18 mouse cellular contexts compared by ENCODE assay signal in genomic region chr13:97453469-97453868, GRCm38 (mm10).
DNase-seq lines count a peak whose midpoint lies in the region; ATAC-seq and TF ChIP-seq lines count a peak whose summit lies in the region.
"Had no signal": no experiment of that assay in that cellular context is flagged by ENCODE, and none has a peak within 500 bp of the region (broad histone marks: within the 10 kb centered on the region; RNA-seq: fewer than 3 reads in every experiment).

No protein-coding gene starts in this region.

- no peaks in the 10 kb centered on the region for H3K9me3 ChIP-seq in forebrain, embryonic 12.5 days
- no peaks in the 10 kb centered on the region for H3K9me3 ChIP-seq in forebrain, embryonic 13.5 days (replicated peaks)
- no peaks in the 10 kb centered on the region for H3K9me3 ChIP-seq in lung, embryonic 14.5 days (ENCODE audit: low read depth, low read length)
- no peaks in the 10 kb centered on the region for H3K9me3 ChIP-seq in intestine, embryonic 16.5 days (ENCODE audit: control insufficient read depth, low read length)
- H3K9me3 ChIP-seq: neural tube, embryonic 13.5 days had no signal

- 0 out of 2 replicates have a peak overlapping the region, but pooled peaks have one; percentile 1 for H3K27ac ChIP-seq in forebrain, embryonic 12.5 days
- no peak overlapping the region for H3K27ac ChIP-seq in forebrain, embryonic 13.5 days
- H3K27ac ChIP-seq in lung, embryonic 14.5 days (ENCODE audit: low read depth), result peak overlapping the region; percentile 33; the same call in 1 of the 2 replicates
- peak overlapping the region; percentile 25; the same call in 1 of the 2 replicates for H3K27ac ChIP-seq in intestine, embryonic 16.5 days (ENCODE audit: low read length)
- peak overlapping the region; percentile 72 for H3K27ac ChIP-seq in small intestine, adult 2 months (ENCODE audit: insufficient read depth, low read depth, low read length)
- H3K27ac ChIP-seq: neural tube, embryonic 13.5 days had no signal

- WGBS in forebrain, embryonic 12.5 days, result 78% methylated on average over 6 of the region's 6 CpGs
- 72% methylated on average over 6 of the region's 6 CpGs for WGBS in forebrain, embryonic 13.5 days
- WGBS in lung, embryonic 14.5 days, result 51% methylated on average over 6 of the region's 6 CpGs
- WGBS in intestine, embryonic 16.5 days, result 44% methylated on average over 6 of the region's 6 CpGs
- WGBS in small intestine, adult 2 months, result 25% methylated on average over 6 of the region's 6 CpGs

- H3K4me1 ChIP-seq in forebrain, embryonic 12.5 days, result peaks cover 7% of the 10 kb centered on the region
- H3K4me1 ChIP-seq in forebrain, embryonic 13.5 days, result peaks cover 19% of the 10 kb centered on the region; the same call in 1 of the 2 replicates
- H3K4me1 ChIP-seq in lung, embryonic 14.5 days (ENCODE audit: insufficient read depth), result peaks cover 9% of the 10 kb centered on the region; the same call in 1 of the 2 replicates
- peaks cover 34% of the 10 kb centered on the region for H3K4me1 ChIP-seq in intestine, embryonic 16.5 days (ENCODE audit: control insufficient read depth, insufficient read depth, low read length)
- H3K4me1 ChIP-seq in small intestine, adult 2 months (ENCODE audit: control insufficient read depth, insufficient read depth, insufficient read length, low read length), result peaks cover 36% of the 10 kb centered on the region

- no peak for TF ChIP-seq CTCF in lung, embryonic 14.5 days (IDR thresholded peaks at IDR 0.05; ENCODE audit: low read depth)
- no peak for TF ChIP-seq CTCF in small intestine, adult 2 months (IDR thresholded peaks at IDR 0.05; ENCODE audit: extremely low read depth, insufficient read length, insufficient replicate concordance, low read depth, low read length)

- H3K4me3 ChIP-seq in forebrain, embryonic 12.5 days (replicated peaks), result no peak overlapping the region
- no peak overlapping the region for H3K4me3 ChIP-seq in forebrain, embryonic 13.5 days
- no peak overlapping the region for H3K4me3 ChIP-seq in lung, embryonic 14.5 days (ENCODE audit: low read depth, low read length)
- no peak overlapping the region for H3K4me3 ChIP-seq in intestine, embryonic 16.5 days (ENCODE audit: low read length)
- H3K4me3 ChIP-seq in small intestine, adult 2 months (ENCODE audit: low read depth, low read length), result no peak overlapping the region
- H3K4me3 ChIP-seq: neural tube, embryonic 13.5 days had no signal

- no peak for DNase-seq in lung, embryonic 14.5 days
- no peak for DNase-seq in lung, adult 18-20 months
- no peak for DNase-seq in layer of hippocampus, adult 8-10 months (ENCODE audit: low spot score in 2 of 2)
- DNase-seq: adrenal gland, postnatal 10 days; cerebellum, adult 11-12 months; cerebellum, postnatal 36 days; heart, postnatal 14 days; kidney, adult 8-10 months; kidney, postnatal 25 days; lung, postnatal 14 days; right cerebral cortex, postnatal 14 days; thymus, postnatal 25 days had no signal

- H3K4me2 ChIP-seq in forebrain, embryonic 12.5 days, result no peak overlapping the region
- H3K4me2 ChIP-seq in forebrain, embryonic 13.5 days, result no peak overlapping the region
- H3K4me2 ChIP-seq in lung, embryonic 14.5 days, result no peak overlapping the region
- H3K4me2 ChIP-seq in intestine, embryonic 16.5 days (ENCODE audit: low read depth, low read length), result no peak overlapping the region
- H3K4me2 ChIP-seq: neural tube, embryonic 13.5 days had no signal

- no peak for TF ChIP-seq POLR2A in small intestine, adult 2 months (IDR thresholded peaks at IDR 0.05; ENCODE audit: low read depth, low read length)

- H3K27me3 ChIP-seq in forebrain, embryonic 12.5 days, result no peaks in the 10 kb centered on the region
- no peaks in the 10 kb centered on the region for H3K27me3 ChIP-seq in forebrain, embryonic 13.5 days
- H3K27me3 ChIP-seq in lung, embryonic 14.5 days (ENCODE audit: insufficient read depth, low read length), result no peaks in the 10 kb centered on the region
- H3K27me3 ChIP-seq in intestine, embryonic 16.5 days (replicated peaks; ENCODE audit: control insufficient read depth, insufficient read depth, low read length), result no peaks in the 10 kb centered on the region
- H3K27me3 ChIP-seq in small intestine, adult 2 months (ENCODE audit: control insufficient read depth, insufficient read depth, low read length), result no peaks in the 10 kb centered on the region
- H3K27me3 ChIP-seq: neural tube, embryonic 13.5 days had no signal

- no peak for ATAC-seq in forebrain, embryonic 12.5 days (ENCODE audit: low FRiP score)
- no peak for ATAC-seq in forebrain, embryonic 13.5 days
- ATAC-seq in lung, embryonic 14.5 days (ENCODE audit: insufficient read depth), result no peak
- ATAC-seq in intestine, embryonic 16.5 days, result peak; percentile 18; the same call in 1 of the 2 replicates
- ATAC-seq: hindbrain, embryonic 16.5 days had no signal

- no peaks in the 10 kb centered on the region for H3K36me3 ChIP-seq in forebrain, embryonic 12.5 days (replicated peaks)
- no peaks in the 10 kb centered on the region for H3K36me3 ChIP-seq in forebrain, embryonic 13.5 days (ENCODE audit: poor library complexity, severe bottlenecking)
- no peaks in the 10 kb centered on the region for H3K36me3 ChIP-seq in lung, embryonic 14.5 days (ENCODE audit: insufficient read depth)
- no peaks in the 10 kb centered on the region for H3K36me3 ChIP-seq in intestine, embryonic 16.5 days (ENCODE audit: control insufficient read depth, insufficient read depth, low read length)
- H3K36me3 ChIP-seq in small intestine, adult 2 months (ENCODE audit: control insufficient read depth, insufficient read depth, low read length), result no peaks in the 10 kb centered on the region
- H3K36me3 ChIP-seq: neural tube, embryonic 13.5 days had no signal

- H3K9ac ChIP-seq in forebrain, embryonic 12.5 days, result no peak overlapping the region
- no peak overlapping the region for H3K9ac ChIP-seq in forebrain, embryonic 13.5 days
- H3K9ac ChIP-seq in lung, embryonic 14.5 days, result no peak overlapping the region
- no peak overlapping the region for H3K9ac ChIP-seq in intestine, embryonic 16.5 days (ENCODE audit: low read depth, low read length)
- H3K9ac ChIP-seq: neural tube, embryonic 13.5 days had no signal
